Mouse (Mus musculus): ENCODE data around the gene Lman2. TPM values are rescaled to one million over a fixed set of nuclear protein-coding genes. Genes with fewer than 3 reads are reported as not detected.

The Lman2 gene
- polyA plus RNA-seq, 1 experiment from 2014 or later = 113 TPM

GRCm38 (mm10) chr13:55329683-55330566, 32.7 kb downstream of the Lman2 start, which contains the start of gene Mxd3:
Gene Mxd3 (minus strand): TSS chr13:55329823.
- Histone ChIP-seq H3K4me2 (ENCODE audit: low read depth, low read length) (peak within 1 kb of the TSS; percentile 55), H3K9me3 (replicated peaks; ENCODE audit: control insufficient read depth, low read length) (no peaks in the 10 kb centered on the region), H3K4me3 (replicated peaks; ENCODE audit: low read length) (peak within 1 kb of the TSS; percentile 75), H3K4me1 (ENCODE audit: control insufficient read depth, insufficient read depth, low read length) (peaks cover 31% of the 10 kb centered on the region), H3K36me3 (ENCODE audit: control insufficient read depth, insufficient read depth, low read length) (peaks cover 9% of the 10 kb centered on the region; the same call in 1 of the 2 replicates), H3K9ac (ENCODE audit: low read length) (peak within 1 kb of the TSS; percentile 78), H3K27ac (ENCODE audit: low read length) (peak within 1 kb of the TSS; percentile 86), H3K27me3 (ENCODE audit: control insufficient read depth, insufficient read depth, low read length) (no peaks in the 10 kb centered on the region)
- peak; percentile 90 for ATAC-seq (ENCODE audit: insufficient read depth, low FRiP score)
- under 1% methylated on average over 82 of the region's 82 CpGs for WGBS

- peak overlapping the region; percentile 55 for H3K4me2 ChIP-seq (ENCODE audit: low read depth, low read length)
- under 1% methylated on average over 27 of the region's 29 CpGs for WGBS
- peaks cover 31% of the 10 kb centered on the region for H3K4me1 ChIP-seq (ENCODE audit: control insufficient read depth, insufficient read depth, low read length)
- H3K4me3 ChIP-seq (replicated peaks; ENCODE audit: low read length) = peak overlapping the region; percentile 75
- H3K27ac ChIP-seq (ENCODE audit: low read length) = peak overlapping the region; percentile 5
- H3K27me3 ChIP-seq (ENCODE audit: control insufficient read depth, insufficient read depth, low read length) = no peaks in the 10 kb centered on the region
- peaks cover 9% of the 10 kb centered on the region; the same call in 1 of the 2 replicates for H3K36me3 ChIP-seq (ENCODE audit: control insufficient read depth, insufficient read depth, low read length)
- peak overlapping the region; percentile 78 for H3K9ac ChIP-seq (ENCODE audit: low read length)
- H3K9me3 ChIP-seq (replicated peaks; ENCODE audit: control insufficient read depth, low read length) = no peaks in the 10 kb centered on the region
- ATAC-seq (ENCODE audit: insufficient read depth, low FRiP score) = peak; percentile 16; the same call in 1 of the 2 replicates
These were observed 33.4 kb downstream of the Lman2 start for GRCm38 (mm10) chr13:55329109-55329682.

- H3K4me2 ChIP-seq (ENCODE audit: low read depth, low read length) = peak overlapping the region; percentile 55
- peaks cover 9% of the 10 kb centered on the region; the same call in 1 of the 2 replicates for H3K36me3 ChIP-seq (ENCODE audit: control insufficient read depth, insufficient read depth, low read length)
- H3K27ac ChIP-seq (ENCODE audit: low read length) = no peak overlapping the region
- H3K4me3 ChIP-seq (replicated peaks; ENCODE audit: low read length) = peak overlapping the region; percentile 75
- H3K27me3 ChIP-seq (ENCODE audit: control insufficient read depth, insufficient read depth, low read length) = no peaks in the 10 kb centered on the region
- ATAC-seq (ENCODE audit: insufficient read depth, low FRiP score) = no peak
- WGBS = 78% methylated on average over 4 of the region's 4 CpGs
- peak overlapping the region; percentile 78 for H3K9ac ChIP-seq (ENCODE audit: low read length)
- no peaks in the 10 kb centered on the region for H3K9me3 ChIP-seq (replicated peaks; ENCODE audit: control insufficient read depth, low read length)
- peaks cover 36% of the 10 kb centered on the region for H3K4me1 ChIP-seq (ENCODE audit: control insufficient read depth, insufficient read depth, low read length)
These were observed 33.9 kb downstream of the Lman2 start for GRCm38 (mm10) chr13:55328641-55329040.

GRCm38 (mm10) chr13:55328171-55328570, 34.4 kb downstream of the Lman2 start:
- H3K27ac ChIP-seq (ENCODE audit: low read length) = no peak overlapping the region
- H3K4me1 ChIP-seq (ENCODE audit: control insufficient read depth, insufficient read depth, low read length) = peaks cover 41% of the 10 kb centered on the region
- peak overlapping the region; percentile 55 for H3K4me2 ChIP-seq (ENCODE audit: low read depth, low read length)
- WGBS = 88% methylated on average over 6 of the region's 6 CpGs
- no peaks in the 10 kb centered on the region for H3K9me3 ChIP-seq (replicated peaks; ENCODE audit: control insufficient read depth, low read length)
- H3K9ac ChIP-seq (ENCODE audit: low read length) = peak overlapping the region; percentile 78
- H3K36me3 ChIP-seq (ENCODE audit: control insufficient read depth, insufficient read depth, low read length) = peaks cover 9% of the 10 kb centered on the region; the same call in 1 of the 2 replicates
- ATAC-seq (ENCODE audit: insufficient read depth, low FRiP score) = no peak
- H3K27me3 ChIP-seq (ENCODE audit: control insufficient read depth, insufficient read depth, low read length) = no peaks in the 10 kb centered on the region
- peak overlapping the region; percentile 75 for H3K4me3 ChIP-seq (replicated peaks; ENCODE audit: low read length)

- Histone ChIP-seq H3K9ac (ENCODE audit: low read length) (peak overlapping the region; percentile 78; the same call in 1 of the 2 replicates), H3K27ac (ENCODE audit: low read length) (no peak overlapping the region), H3K4me3 (replicated peaks; ENCODE audit: low read length) (peak overlapping the region; percentile 75), H3K36me3 (ENCODE audit: control insufficient read depth, insufficient read depth, low read length) (peaks cover 9% of the 10 kb centered on the region; the same call in 1 of the 2 replicates), H3K4me2 (ENCODE audit: low read depth, low read length) (peak overlapping the region; percentile 55), H3K27me3 (ENCODE audit: control insufficient read depth, insufficient read depth, low read length) (no peaks in the 10 kb centered on the region), H3K9me3 (replicated peaks; ENCODE audit: control insufficient read depth, low read length) (no peaks in the 10 kb centered on the region), H3K4me1 (ENCODE audit: control insufficient read depth, insufficient read depth, low read length) (peaks cover 46% of the 10 kb centered on the region)
- 42% methylated on average over 8 of the region's 8 CpGs for WGBS
- peak; percentile 22 for ATAC-seq (ENCODE audit: insufficient read depth, low FRiP score)
These were observed 35.0 kb downstream of the Lman2 start for GRCm38 (mm10) chr13:55327633-55328032.

- ATAC-seq (ENCODE audit: insufficient read depth, low FRiP score) = no peak
- no peak overlapping the region for H3K4me3 ChIP-seq (replicated peaks; ENCODE audit: low read length)
- H3K9ac ChIP-seq (ENCODE audit: low read length) = 0 out of 2 replicates have a peak overlapping the region, but pooled peaks have one; percentile 35
- H3K27ac ChIP-seq (ENCODE audit: low read length) = no peak overlapping the region
- no peak overlapping the region; the same call in 1 of the 2 replicates for H3K4me2 ChIP-seq (ENCODE audit: low read depth, low read length)
- H3K9me3 ChIP-seq (replicated peaks; ENCODE audit: control insufficient read depth, low read length) = no peaks in the 10 kb centered on the region
- peaks cover 46% of the 10 kb centered on the region for H3K4me1 ChIP-seq (ENCODE audit: control insufficient read depth, insufficient read depth, low read length)
- H3K27me3 ChIP-seq (ENCODE audit: control insufficient read depth, insufficient read depth, low read length) = no peaks in the 10 kb centered on the region
- peaks cover 9% of the 10 kb centered on the region; the same call in 1 of the 2 replicates for H3K36me3 ChIP-seq (ENCODE audit: control insufficient read depth, insufficient read depth, low read length)
- 37% methylated on average over 4 of the region's 4 CpGs for WGBS
These were observed 35.4 kb downstream of the Lman2 start for GRCm38 (mm10) chr13:55327169-55327568.

GRCm38 (mm10) chr13:55325596-55325995, 37.0 kb downstream of the Lman2 start:
- peaks cover 9% of the 10 kb centered on the region; the same call in 1 of the 2 replicates for H3K36me3 ChIP-seq (ENCODE audit: control insufficient read depth, insufficient read depth, low read length)
- H3K9ac ChIP-seq (ENCODE audit: low read length) = peak overlapping the region; percentile 18; the same call in 1 of the 2 replicates
- no peak overlapping the region for H3K27ac ChIP-seq (ENCODE audit: low read length)
- no peaks in the 10 kb centered on the region for H3K9me3 ChIP-seq (replicated peaks; ENCODE audit: control insufficient read depth, low read length)
- no peaks in the 10 kb centered on the region for H3K27me3 ChIP-seq (ENCODE audit: control insufficient read depth, insufficient read depth, low read length)
- H3K4me2 ChIP-seq (ENCODE audit: low read depth, low read length) = no peak overlapping the region
- ATAC-seq (ENCODE audit: insufficient read depth, low FRiP score) = no peak
- H3K4me3 ChIP-seq (replicated peaks; ENCODE audit: low read length) = no peak overlapping the region
- peaks cover 52% of the 10 kb centered on the region for H3K4me1 ChIP-seq (ENCODE audit: control insufficient read depth, insufficient read depth, low read length)
- WGBS = 61% methylated on average over 11 of the region's 11 CpGs

- Histone ChIP-seq H3K36me3 (ENCODE audit: control insufficient read depth, insufficient read depth, low read length) (peaks cover 14% of the 10 kb centered on the region; the same call in 1 of the 2 replicates), H3K9ac (ENCODE audit: low read length) (peak overlapping the region; percentile 96), H3K4me1 (ENCODE audit: control insufficient read depth, insufficient read depth, low read length) (peaks cover 32% of the 10 kb centered on the region), H3K4me3 (replicated peaks; ENCODE audit: low read length) (peak overlapping the region; percentile 95), H3K4me2 (ENCODE audit: low read depth, low read length) (peak overlapping the region; percentile 86), H3K27me3 (ENCODE audit: control insufficient read depth, insufficient read depth, low read length) (no peaks in the 10 kb centered on the region), H3K9me3 (replicated peaks; ENCODE audit: control insufficient read depth, low read length) (no peaks in the 10 kb centered on the region), H3K27ac (ENCODE audit: low read length) (peak overlapping the region; percentile 91)
- ATAC-seq (ENCODE audit: insufficient read depth, low FRiP score) = no peak
- WGBS = under 1% methylated on average over 31 of the region's 31 CpGs
These were observed 40.3 kb downstream of the Lman2 start for GRCm38 (mm10) chr13:55322130-55322825.
